8 mouse cellular contexts compared by ENCODE assay signal in the genomic region with DNA sequence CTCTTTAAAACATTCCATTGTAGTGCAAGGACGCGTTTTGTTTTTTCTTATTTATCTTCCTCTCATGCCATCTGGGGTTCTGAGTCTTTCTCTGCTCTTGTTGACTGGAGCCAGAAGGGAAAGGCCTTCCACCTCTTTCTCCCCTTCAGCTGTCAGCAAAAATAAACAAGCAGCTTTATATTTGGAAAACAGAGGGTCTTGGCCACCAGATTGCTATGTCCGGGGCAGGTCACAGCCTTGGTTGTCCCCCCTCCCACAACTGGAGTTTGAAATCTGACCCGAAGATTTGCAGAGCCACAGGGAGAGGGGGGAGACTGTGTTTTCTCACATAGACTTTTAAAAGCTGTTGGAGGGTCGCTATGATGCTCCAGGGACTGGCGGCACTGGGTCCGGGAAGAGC.
DNase-seq lines count a peak whose midpoint lies in the region; ATAC-seq and TF ChIP-seq lines count a peak whose summit lies in the region.

No protein-coding gene starts in this region.

- H3K4me1 ChIP-seq in intestine, embryonic 14.5 days (replicated peaks; ENCODE audit: control insufficient read depth, insufficient read depth, low read length), result peaks cover 61% of the 10 kb centered on the region
- no peaks in the 10 kb centered on the region; the same call in 1 of the 2 replicates for H3K4me1 ChIP-seq in intestine, postnatal 0 days (replicated peaks; ENCODE audit: control insufficient read depth, insufficient read depth, low read length)
- peaks cover 31% of the 10 kb centered on the region for H3K4me1 ChIP-seq in forebrain, embryonic 11.5 days (replicated peaks; ENCODE audit: control insufficient read depth, insufficient read depth, low read length)
- peaks cover 51% of the 10 kb centered on the region for H3K4me1 ChIP-seq in intestine, embryonic 15.5 days (replicated peaks)
- H3K4me1 ChIP-seq in neural tube, embryonic 11.5 days (ENCODE audit: control insufficient read depth, insufficient read depth, low read length), result peaks cover 34% of the 10 kb centered on the region

- DNase-seq in intestine, embryonic 14.5 days (ENCODE audit: low spot score), result no peak
- DNase-seq in forebrain, embryonic 11.5 days (ENCODE audit: low spot score), result no peak
- no peak for DNase-seq in neural tube, embryonic 11.5 days (ENCODE audit: low spot score)
- DNase-seq in frontal cortex, postnatal 36 days (ENCODE audit: low spot score in 2 of 2), result no peak

- H3K9ac ChIP-seq in intestine, embryonic 14.5 days (ENCODE audit: low read length), result no peak overlapping the region
- H3K9ac ChIP-seq in intestine, postnatal 0 days (ENCODE audit: low read depth, low read length), result no peak overlapping the region
- peak overlapping the region; percentile 13; the same call in 1 of the 2 replicates for H3K9ac ChIP-seq in forebrain, embryonic 11.5 days (ENCODE audit: low read length)
- H3K9ac ChIP-seq in intestine, embryonic 15.5 days, result no peak overlapping the region
- H3K9ac ChIP-seq in neural tube, embryonic 11.5 days (ENCODE audit: low read length), result peak overlapping the region; percentile 5

- H3K4me2 ChIP-seq in intestine, embryonic 14.5 days (ENCODE audit: low read length), result no peak overlapping the region
- no peak overlapping the region for H3K4me2 ChIP-seq in intestine, postnatal 0 days (replicated peaks; ENCODE audit: low read depth)
- H3K4me2 ChIP-seq in forebrain, embryonic 11.5 days (ENCODE audit: low read depth, low read length, severe bottlenecking), result no peak overlapping the region
- H3K4me2 ChIP-seq in intestine, embryonic 15.5 days (replicated peaks), result no peak overlapping the region
- H3K4me2 ChIP-seq in neural tube, embryonic 11.5 days (ENCODE audit: low read depth), result no peak overlapping the region

- H3K27ac ChIP-seq in intestine, embryonic 14.5 days (ENCODE audit: low read depth), result peak overlapping the region; percentile 59; the same call in 1 of the 2 replicates
- H3K27ac ChIP-seq in intestine, postnatal 0 days (ENCODE audit: low read depth, low read length), result no peak overlapping the region
- H3K27ac ChIP-seq in forebrain, embryonic 11.5 days (ENCODE audit: low read depth, low read length), result peak overlapping the region; percentile 13; the same call in 1 of the 2 replicates
- peak overlapping the region; percentile 48; the same call in 1 of the 2 replicates for H3K27ac ChIP-seq in intestine, embryonic 15.5 days
- no peak overlapping the region for H3K27ac ChIP-seq in neural tube, embryonic 11.5 days (ENCODE audit: low read depth, low read length)

- 0 out of 2 replicates have a peak, but pooled peaks cover 5% of the 10 kb centered on the region for H3K36me3 ChIP-seq in intestine, embryonic 14.5 days (ENCODE audit: control insufficient read depth, insufficient read depth, low read length)
- peaks cover 11% of the 10 kb centered on the region; the same call in 1 of the 2 replicates for H3K36me3 ChIP-seq in intestine, postnatal 0 days (ENCODE audit: control insufficient read depth, insufficient read depth)
- no peaks in the 10 kb centered on the region; the same call in 1 of the 2 replicates for H3K36me3 ChIP-seq in forebrain, embryonic 11.5 days (ENCODE audit: control insufficient read depth, insufficient read depth, low read length)
- H3K36me3 ChIP-seq in intestine, embryonic 15.5 days, result no peaks in the 10 kb centered on the region
- H3K36me3 ChIP-seq in neural tube, embryonic 11.5 days (ENCODE audit: control insufficient read depth, insufficient read depth, low read length), result peaks cover 2% of the 10 kb centered on the region; the same call in 1 of the 2 replicates

- no peak for ATAC-seq in intestine, embryonic 14.5 days (replicated peaks; ENCODE audit: low FRiP score, low TSS enrichment, low read depth)
- no peak for ATAC-seq in intestine, postnatal 0 days
- no peak for ATAC-seq in forebrain, embryonic 11.5 days (replicated peaks; ENCODE audit: low FRiP score)
- ATAC-seq in intestine, embryonic 15.5 days, result no peak
- ATAC-seq in neural tube, embryonic 11.5 days (ENCODE audit: insufficient read depth, low FRiP score, low TSS enrichment), result no peak
- ATAC-seq in erythroblast, adult 5-6 weeks (replicated peaks; ENCODE audit: low FRiP score, poor library complexity, severe bottlenecking), result no peak
- no peak for ATAC-seq in granulocyte monocyte progenitor cell, adult 5-6 weeks (replicated peaks; ENCODE audit: poor library complexity, severe bottlenecking)

- no peak overlapping the region for H3K4me3 ChIP-seq in intestine, embryonic 14.5 days (ENCODE audit: low read depth, low read length)
- H3K4me3 ChIP-seq in intestine, postnatal 0 days (ENCODE audit: low read depth, low read length), result no peak overlapping the region
- H3K4me3 ChIP-seq in forebrain, embryonic 11.5 days (ENCODE audit: low read depth, low read length), result no peak overlapping the region
- no peak overlapping the region for H3K4me3 ChIP-seq in intestine, embryonic 15.5 days (replicated peaks)
- no peak overlapping the region for H3K4me3 ChIP-seq in neural tube, embryonic 11.5 days (ENCODE audit: low read depth, low read length)

- TF ChIP-seq CTCF in intestine, postnatal 0 days (IDR thresholded peaks at IDR 0.05; ENCODE audit: low read depth), result no peak

- WGBS in intestine, embryonic 14.5 days, result 13% methylated on average over 7 of the region's 7 CpGs
- whole genome bisulfite sequencing in intestine, postnatal 0 days, result 41% methylated on average over 7 of the region's 7 CpGs
- 9% methylated on average over 7 of the region's 7 CpGs for WGBS in forebrain, embryonic 11.5 days
- 28% methylated on average over 7 of the region's 7 CpGs for whole genome bisulfite sequencing in intestine, embryonic 15.5 days
- 3% methylated on average over 7 of the region's 7 CpGs for WGBS in neural tube, embryonic 11.5 days

- no peaks in the 10 kb centered on the region for H3K9me3 ChIP-seq in intestine, embryonic 14.5 days (ENCODE audit: control insufficient read depth, low read length)
- H3K9me3 ChIP-seq in intestine, postnatal 0 days (ENCODE audit: control insufficient read depth), result no peaks in the 10 kb centered on the region
- no peaks in the 10 kb centered on the region for H3K9me3 ChIP-seq in forebrain, embryonic 11.5 days (ENCODE audit: control insufficient read depth, low read length)
- no peaks in the 10 kb centered on the region for H3K9me3 ChIP-seq in intestine, embryonic 15.5 days
- H3K9me3 ChIP-seq in neural tube, embryonic 11.5 days (ENCODE audit: control insufficient read depth, low read length), result no peaks in the 10 kb centered on the region

- no peaks in the 10 kb centered on the region for H3K27me3 ChIP-seq in intestine, embryonic 14.5 days (replicated peaks; ENCODE audit: control insufficient read depth, insufficient read depth, low read length)
- no peaks in the 10 kb centered on the region for H3K27me3 ChIP-seq in intestine, postnatal 0 days (replicated peaks; ENCODE audit: control insufficient read depth, insufficient read depth, low read length)
- H3K27me3 ChIP-seq in forebrain, embryonic 11.5 days (ENCODE audit: control insufficient read depth, insufficient read depth, low read length), result no peaks in the 10 kb centered on the region
- H3K27me3 ChIP-seq in intestine, embryonic 15.5 days (replicated peaks), result no peaks in the 10 kb centered on the region
- H3K27me3 ChIP-seq in neural tube, embryonic 11.5 days (ENCODE audit: control insufficient read depth, insufficient read depth, low read length), result no peaks in the 10 kb centered on the region

Comparison
In these comparisons a context has a peak if more than half of its experiments do, and no peak if none do; other contexts are left out.
1. H3K27ac ChIP-seq: peak in intestine, embryonic 14.5 days (single experiment), forebrain, embryonic 11.5 days (single experiment) and intestine, embryonic 15.5 days (single experiment); none in intestine, postnatal 0 days (single experiment) and neural tube, embryonic 11.5 days (single experiment).
2. H3K9ac ChIP-seq: peak in forebrain, embryonic 11.5 days (single experiment) and neural tube, embryonic 11.5 days (single experiment); none in intestine, embryonic 14.5 days (single experiment), intestine, postnatal 0 days (single experiment) and intestine, embryonic 15.5 days (single experiment).